Mouse (Mus musculus) midbrain, embryonic 14.5 days (tissue): ENCODE results near the gene Dnajb1. TPM values are rescaled to one million over a fixed set of nuclear protein-coding genes. Genes with fewer than 3 reads are reported as not detected.

ENCODE experiments used
- ATAC-seq: fragments of 200-750 bp; cut with Nextera tagmentation; 2 replicates; pipeline ENCODE4 v1.8.0; 2017; ENCODE audit warnings: moderate number of reproducible peaks, moderate library complexity; ENCODE audit not compliant: low FRiP score, low TSS enrichment
- DNase-seq: peaks from one replicate; pipeline ENCODE4 v3.0.0-alpha.2; 2015
- H3K27ac ChIP-seq: fragments of 300-500 bp; sonication (generic); replicated peaks from 2 replicates; pipeline ENCODE4 v1.5.1; 2014; ENCODE audit warnings: mild to moderate bottlenecking, low read depth, low read length, moderate library complexity
- H3K27me3 ChIP-seq: fragments of 300-500 bp; sonication (generic); 2 replicates; pipeline ENCODE4 v1.6.1; 2014; ENCODE audit warnings: low read length, control low read depth, mixed read lengths; ENCODE audit not compliant: control insufficient read depth, insufficient read depth
- H3K36me3 ChIP-seq: fragments of 300-500 bp; sonication (generic); 2 replicates; pipeline ENCODE4 v1.6.1; 2014; ENCODE audit warnings: low read length, control low read depth; ENCODE audit not compliant: control insufficient read depth, insufficient read depth
- H3K4me1 ChIP-seq: fragments of 300-500 bp; sonication (generic); 2 replicates; pipeline ENCODE4 v1.6.1; 2014; ENCODE audit warnings: mild to moderate bottlenecking, antibody characterized with exemption, low read length, control low read depth; ENCODE audit not compliant: control insufficient read depth, insufficient read depth
- H3K4me2 ChIP-seq: fragments of 300-500 bp; sonication (generic); 2 replicates; pipeline ENCODE4 v1.6.1; 2014; ENCODE audit warnings: mild to moderate bottlenecking, low read length, moderate library complexity
- H3K4me3 ChIP-seq: fragments of 300-500 bp; sonication (generic); replicated peaks from 2 replicates; pipeline ENCODE4 v1.5.1; 2014; ENCODE audit warnings: low read depth, low read length
- H3K9ac ChIP-seq: fragments of 300-500 bp; sonication (generic); replicated peaks from 2 replicates; pipeline ENCODE4 v1.6.1; 2014; ENCODE audit warnings: mild to moderate bottlenecking, low read length, moderate library complexity
- H3K9me3 ChIP-seq: fragments of 300-500 bp; sonication (generic); 2 replicates; pipeline ENCODE4 v1.6.1; 2016; ENCODE audit warnings: low read length, control low read depth, mixed read lengths; ENCODE audit not compliant: control insufficient read depth
- WGBS: fragments of 180-500 bp; shearing (Covaris S2); extraction: QIAGEN DNeasy Blood & Tissue Kit; methylation state at CpG from one replicate; pipeline ENCODE4 v1.1.7; 2014; 5-methylcytosine and 5-hydroxymethylcytosine counted together
- polyA plus RNA-seq: library from polyadenylated mRNA; unstranded; fragments of >200 nt; fragmentation: Nextera tagmentation; extraction: Ambion mirVana; gene quantifications from 2 replicates; pipeline ENCODE4 v1.2.1, GENCODE M21; 2014

Gene Dnajb1
- polyA plus RNA-seq, 1 experiment from 2014 or later = 46.2 TPM

GRCm38 (mm10) chr8:83652030-83652743, 44.2 kb downstream of the Dnajb1 start, which contains the start of gene Gipc1:
Gene Gipc1, plus strand, starts transcription at chr8:83652677.
- ATAC-seq (peak; percentile 96), DNase-seq (peak; percentile 99)
- Histone ChIP-seq H3K27ac (peak within 1 kb of the TSS; percentile 92), H3K36me3 (no peaks in the 10 kb centered on the region; the same call in 1 of the 2 replicates), H3K4me3 (peak within 1 kb of the TSS; percentile 69), H3K9me3 (no peaks in the 10 kb centered on the region), H3K4me2 (peak within 1 kb of the TSS; percentile 95), H3K9ac (peak within 1 kb of the TSS; percentile 77), H3K27me3 (no peaks in the 10 kb centered on the region), H3K4me1 (peaks cover 11% of the 10 kb centered on the region)
- WGBS = 4% methylated on average over 45 of the region's 50 CpGs

GRCm38 (mm10) chr8:83652744-83653661, 45.0 kb downstream of the Dnajb1 start:
- DNase-seq = peak; percentile 51
- H3K36me3 ChIP-seq = no peaks in the 10 kb centered on the region; the same call in 1 of the 2 replicates
- peak overlapping the region; percentile 95 for H3K4me2 ChIP-seq
- peaks cover 11% of the 10 kb centered on the region for H3K4me1 ChIP-seq
- peak; percentile 57 for ATAC-seq
- peak overlapping the region; percentile 69 for H3K4me3 ChIP-seq
- H3K9me3 ChIP-seq = no peaks in the 10 kb centered on the region
- peak overlapping the region; percentile 63 for H3K27ac ChIP-seq
- H3K27me3 ChIP-seq = no peaks in the 10 kb centered on the region
- H3K9ac ChIP-seq = peak overlapping the region; percentile 77
- 3% methylated on average over 43 of the region's 46 CpGs for WGBS

GRCm38 (mm10) chr8:83653662-83654017, 45.6 kb downstream of the Dnajb1 start:
- Histone ChIP-seq H3K9me3 (no peaks in the 10 kb centered on the region), H3K27ac (no peak overlapping the region), H3K36me3 (no peaks in the 10 kb centered on the region; the same call in 1 of the 2 replicates), H3K27me3 (no peaks in the 10 kb centered on the region), H3K9ac (peak overlapping the region; percentile 77), H3K4me3 (peak overlapping the region; percentile 69), H3K4me1 (peaks cover 11% of the 10 kb centered on the region), H3K4me2 (peak overlapping the region; percentile 95)
- DNase-seq = no peak
- no peak for ATAC-seq
- WGBS = 51% methylated on average over 10 of the region's 10 CpGs

GRCm38 (mm10) chr8:83654725-83655124, 46.7 kb downstream of the Dnajb1 start:
- no peak for DNase-seq
- Histone ChIP-seq H3K4me2 (no peak overlapping the region), H3K9me3 (no peaks in the 10 kb centered on the region), H3K4me3 (no peak overlapping the region), H3K36me3 (no peaks in the 10 kb centered on the region; the same call in 1 of the 2 replicates), H3K27me3 (no peaks in the 10 kb centered on the region), H3K9ac (no peak overlapping the region), H3K27ac (no peak overlapping the region), H3K4me1 (peaks cover 11% of the 10 kb centered on the region)
- 97% methylated on average over 6 of the region's 6 CpGs for WGBS
- ATAC-seq = no peak

- Histone ChIP-seq H3K9ac (no peak overlapping the region), H3K4me2 (no peak overlapping the region), H3K27ac (no peak overlapping the region), H3K9me3 (no peaks in the 10 kb centered on the region), H3K27me3 (no peaks in the 10 kb centered on the region), H3K4me1 (peaks cover 22% of the 10 kb centered on the region), H3K4me3 (no peak overlapping the region), H3K36me3 (no peaks in the 10 kb centered on the region; the same call in 1 of the 2 replicates)
- WGBS = 92% methylated on average over 9 of the region's 9 CpGs
- DNase-seq (no peak), ATAC-seq (no peak)
Measured at GRCm38 (mm10) chr8:83656043-83656442, 48.0 kb downstream of the Dnajb1 start.

GRCm38 (mm10) chr8:83656484-83657246, 48.7 kb downstream of the Dnajb1 start:
- H3K9ac ChIP-seq = no peak overlapping the region
- H3K4me3 ChIP-seq = no peak overlapping the region
- H3K36me3 ChIP-seq = no peaks in the 10 kb centered on the region; the same call in 1 of the 2 replicates
- DNase-seq = no peak
- H3K9me3 ChIP-seq = no peaks in the 10 kb centered on the region
- H3K4me1 ChIP-seq = peaks cover 25% of the 10 kb centered on the region
- ATAC-seq = no peak
- H3K27ac ChIP-seq = no peak overlapping the region
- WGBS = 87% methylated on average over 13 of the region's 13 CpGs
- H3K4me2 ChIP-seq = no peak overlapping the region
- no peaks in the 10 kb centered on the region for H3K27me3 ChIP-seq

- DNase-seq = peak; percentile 34
Measured at GRCm38 (mm10) chr8:83660545-83660944, 52.6 kb downstream of the Dnajb1 start.

More at GRCm38 (mm10) chr8:83660545-83660944, 52.6 kb downstream of the Dnajb1 start:
- 8% methylated on average over 8 of the region's 8 CpGs for WGBS
- H3K27me3 ChIP-seq = no peaks in the 10 kb centered on the region
- H3K36me3 ChIP-seq = peaks cover 10% of the 10 kb centered on the region; the same call in 1 of the 2 replicates
- peaks cover 18% of the 10 kb centered on the region; the same call in 1 of the 2 replicates for H3K4me1 ChIP-seq
- no peak overlapping the region for H3K27ac ChIP-seq
- no peak overlapping the region for H3K4me2 ChIP-seq
- H3K9ac ChIP-seq = 0 out of 2 replicates have a peak overlapping the region, but pooled peaks have one; percentile 9
- no peak overlapping the region for H3K4me3 ChIP-seq
- no peaks in the 10 kb centered on the region for H3K9me3 ChIP-seq
- peak; percentile 22; the same call in 1 of the 2 replicates for ATAC-seq
